Mouse (Mus musculus) thymus, postnatal 36 days (tissue): ENCODE measurements around the gene Olfr1459.

ENCODE experiments used
- DNase-seq, 2 experiments: peaks; one replicate each; pipeline ENCODE4 v3.0.0; 2022; ENCODE audit warnings: mixed read lengths in 2 of 2

Olfr1459 gene

GRCm38 (mm10) chr19:13149449-13149848 lies at the start of gene Olfr1459:
Olfr1459 (minus strand) TSS chr19:13149549.
- no peak for DNase-seq

DNA sequence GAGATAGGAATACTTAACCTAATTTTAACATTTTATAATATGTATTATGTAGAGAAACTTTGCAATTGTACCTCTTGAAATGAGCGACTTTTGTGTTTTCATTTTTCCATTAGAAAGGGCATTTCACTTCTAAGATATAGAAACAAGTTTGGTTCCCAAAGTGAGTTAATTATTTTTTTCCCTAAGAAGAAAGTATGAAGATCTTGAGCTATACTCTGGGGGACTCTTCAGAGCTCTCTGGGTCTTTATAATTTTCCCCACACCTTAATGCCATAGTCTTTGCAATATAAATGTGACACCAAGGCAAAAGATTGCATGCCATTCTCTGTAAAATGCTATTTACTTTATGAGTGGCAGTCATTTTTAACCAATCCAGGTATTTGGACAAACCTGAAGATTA lies 36.1 kb upstream of the Olfr1459 start, which contains the start of gene Olfr1462:
Gene Olfr1462 (plus strand): TSS at position 301 of the 400 bp plus-strand sequence.
- no peak for DNase-seq

- no peak for DNase-seq
Observed at GRCm38 (mm10) chr19:13162700-13163099, 13.4 kb upstream of the Olfr1459 start, which contains the start of gene Olfr1461. Olfr1461 (plus strand) TSS chr19:13163000.

DNA sequence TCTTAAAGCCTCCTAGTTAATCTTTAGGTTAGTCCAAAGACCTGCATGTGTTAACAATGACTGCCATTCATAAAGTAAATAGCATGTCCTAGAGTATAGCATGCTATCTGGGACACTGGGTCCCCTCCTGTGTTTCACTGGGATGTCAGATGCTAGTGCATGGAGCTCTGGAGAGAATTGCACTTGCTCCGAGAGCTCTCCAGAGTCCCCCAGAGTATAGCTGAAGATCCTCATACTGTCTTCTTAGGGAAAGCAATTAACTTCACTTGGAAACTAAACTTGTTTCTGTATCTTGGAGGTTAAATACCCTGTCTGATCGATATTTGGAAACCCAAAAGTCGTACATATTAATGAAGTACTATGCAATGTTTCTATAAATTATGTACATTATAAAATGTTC lies 42.7 kb downstream of the Olfr1459 start, which contains the start of gene Olfr1458:
Gene Olfr1458 (minus strand): TSS at position 101 of the 400 bp plus-strand sequence.
- no peak for DNase-seq

DNA sequence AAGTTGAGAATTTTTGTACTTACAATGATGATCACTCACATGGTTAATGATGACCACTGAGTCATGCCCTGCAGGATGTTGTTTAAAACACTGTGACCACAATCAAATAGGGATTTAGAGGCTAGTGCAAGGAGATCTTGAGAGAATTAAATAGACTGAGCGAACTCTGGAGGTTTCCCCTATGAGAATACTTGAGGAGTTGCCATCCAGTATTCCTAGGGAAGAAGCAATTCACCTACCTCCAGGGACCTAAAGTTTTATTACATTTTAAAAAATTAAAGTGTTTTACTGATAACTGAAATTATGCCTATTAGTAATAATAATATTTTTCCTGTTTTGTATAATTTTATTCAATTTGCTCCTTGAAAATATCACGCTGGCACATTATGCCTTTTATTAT lies 51.6 kb downstream of the Olfr1459 start, which contains the start of gene Olfr1457:
Gene Olfr1457 (minus strand): TSS at position 101 of the 400 bp plus-strand sequence.
- DNase-seq: no peak

DNA sequence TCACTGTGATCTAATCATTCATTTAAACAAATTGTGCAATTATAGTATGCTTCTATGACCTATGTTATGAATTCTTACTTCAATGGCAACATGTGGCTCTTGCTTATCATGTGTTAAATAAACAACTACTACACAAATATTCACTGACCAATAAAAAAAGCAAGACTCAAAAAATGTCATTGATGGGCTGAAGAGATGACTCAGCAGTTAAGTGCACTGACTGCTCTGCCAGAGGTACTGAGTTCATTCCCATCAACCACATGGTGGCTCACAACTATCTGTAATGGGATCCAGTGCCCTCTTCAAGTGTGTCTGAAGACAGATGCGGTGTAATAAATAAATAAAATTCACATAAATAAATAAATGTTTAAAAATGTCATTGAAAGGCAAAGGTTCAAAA lies 55.4 kb downstream of the Olfr1459 start:
- DNase-seq: no peak
